Mouse (Mus musculus) gastrocnemius, adult 2 months (tissue): ENCODE results near the gene Dnah7c. TPM values are rescaled to one million over a fixed set of nuclear protein-coding genes. Genes with fewer than 3 reads are reported as not detected.
A peak's percentile ranks its signal among the peaks of the same experiment; 100 is the strongest.
"Not testable (repeated sequence)": the region's sequence is repeated elsewhere in the genome, so short reads cannot be mapped to it uniquely, and the experiment has no call there.

ENCODE experiments used
- DNase-seq: peaks from one replicate; pipeline ENCODE4 v3.0.0; 2022
- H3K27ac ChIP-seq: fragments of 200-600 bp; 2 replicates; pipeline ENCODE4 v1.8.1; 2022; ENCODE audit warnings: mild to moderate bottlenecking
- H3K4me3 ChIP-seq: fragments of 200-600 bp; 2 replicates; pipeline ENCODE4 v1.8.1; 2022; ENCODE audit warnings: mild to moderate bottlenecking, moderate library complexity
- CTCF ChIP-seq: fragments of 200-600 bp; IDR thresholded peaks from 2 replicates; pipeline ENCODE4 v1.8.1; 2022; ENCODE audit warnings: antibody characterized with exemption, mild to moderate bottlenecking, moderate library complexity
- intact Hi-C: fragments of 180-260 bp; cut with DNase I; formaldehyde crosslinking; loops from one replicate; pipeline ENCODE4 v1.15.1; 2025
- total RNA-seq, 2 experiments: library from RNA; stranded (reverse); gene quantifications; 2 replicates each; pipeline ENCODE4 v1.2.3; 2021

The Dnah7c gene
- total RNA-seq, 2 experiments from 2014 or later = 0.22 TPM; not detected in 1

- no peak overlapping the region for H3K27ac ChIP-seq
- intact Hi-C loops = no loop called here
These were observed 155.0 kb downstream of the Dnah7c start for GRCm38 (mm10) chr1:46580385-46580784.

DNA sequence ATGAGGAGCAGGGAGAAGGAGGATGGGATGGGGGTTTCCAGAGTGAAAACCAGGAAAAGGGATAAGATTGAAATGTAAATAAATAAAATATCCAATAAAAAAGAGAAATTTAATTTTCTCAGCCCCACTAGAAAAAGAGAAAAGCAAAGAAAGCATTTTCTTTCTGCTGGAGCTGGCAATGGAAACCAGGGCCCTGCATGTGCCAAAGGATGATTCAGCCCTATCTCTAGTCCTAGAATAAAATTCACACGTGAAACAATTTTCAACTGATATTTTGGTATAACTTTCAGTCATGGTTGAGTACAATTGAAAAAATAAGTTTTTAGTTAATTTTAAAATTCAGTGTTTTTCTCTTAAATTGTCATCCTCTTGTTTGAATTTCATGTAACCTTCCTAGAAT, 168.4 kb downstream of the Dnah7c start:
- DNase-seq, H3K4me3 ChIP-seq, H3K27ac ChIP-seq, intact Hi-C loops: not testable (repeated sequence)

More at GRCm38 (mm10) chr1:46580385-46580784, 155.0 kb downstream of the Dnah7c start:
- TF ChIP-seq CTCF = peak; percentile 39
- no peak for DNase-seq
- H3K4me3 ChIP-seq = no peak overlapping the region

DNA sequence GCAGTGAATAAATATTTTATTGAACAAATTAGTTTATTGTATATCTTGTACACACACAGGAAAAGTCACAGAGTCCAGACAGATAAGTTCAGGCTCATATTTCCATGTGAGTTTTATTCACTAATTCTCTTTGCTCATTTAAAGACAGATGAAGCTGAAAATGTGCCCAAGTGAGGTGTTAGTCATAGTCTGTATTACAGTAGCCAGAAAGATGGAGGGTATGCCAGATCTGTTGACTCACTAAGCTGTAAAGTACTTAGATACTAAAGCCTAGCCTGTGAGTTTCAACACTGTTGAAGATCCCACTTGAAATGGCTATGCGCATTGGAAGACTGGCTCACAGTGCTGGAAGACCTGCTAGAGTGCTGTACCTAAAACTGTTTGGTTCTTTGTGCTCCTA, 171.0 kb downstream of the Dnah7c start:
- intact Hi-C loops, DNase-seq, H3K4me3 ChIP-seq, H3K27ac ChIP-seq: not testable (repeated sequence)

DNA sequence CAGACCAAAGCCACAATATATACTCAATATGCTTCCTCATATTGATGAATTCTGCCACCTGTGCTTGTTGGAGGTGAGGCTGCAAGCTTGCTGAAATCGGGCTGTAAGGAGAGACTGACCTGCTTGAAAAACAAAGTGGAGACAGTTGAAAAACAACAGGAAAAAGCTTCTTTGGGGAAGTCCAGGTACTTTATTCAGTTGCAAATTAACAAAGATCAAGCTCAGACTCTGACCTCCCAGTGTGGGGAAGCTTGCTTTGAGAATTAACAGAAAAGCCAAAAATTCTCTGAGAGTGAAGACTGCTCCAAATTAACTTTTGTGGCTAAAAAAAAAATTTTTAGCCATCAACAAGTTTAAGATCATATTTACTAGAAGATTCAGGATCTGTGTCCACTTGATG, 194.9 kb downstream of the Dnah7c start:
- TF ChIP-seq CTCF = no peak
- Histone ChIP-seq H3K4me3 (no peak overlapping the region), H3K27ac (no peak overlapping the region)
- DNase-seq = no peak
- intact Hi-C loops = no loop called here

- DNase-seq, H3K27ac ChIP-seq, H3K4me3 ChIP-seq, intact Hi-C loops: not testable (repeated sequence)
These were observed 200.5 kb downstream of the Dnah7c start for GRCm38 (mm10) chr1:46625914-46626313.

DNA sequence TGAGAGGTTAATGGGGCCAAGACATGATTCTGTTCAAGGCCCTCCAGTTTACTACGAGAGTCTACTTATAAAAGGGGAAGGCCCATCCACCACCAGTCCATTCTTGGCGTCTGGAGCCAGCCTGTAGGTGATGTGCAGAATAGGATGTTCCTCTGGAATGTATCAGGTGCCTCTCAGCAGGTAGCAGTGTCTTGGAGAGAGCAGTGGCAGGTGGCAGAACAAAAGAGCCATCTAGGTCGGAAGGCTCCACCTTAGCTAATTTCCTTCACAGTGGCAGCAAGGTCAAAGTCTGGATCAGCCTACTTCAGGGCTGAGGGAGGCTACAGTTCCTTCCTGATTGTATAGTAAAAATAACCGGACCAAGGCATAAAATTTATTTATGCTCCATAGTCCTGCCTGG, 224.4 kb downstream of the Dnah7c start:
- H3K4me3 ChIP-seq, DNase-seq, intact Hi-C loops, H3K27ac ChIP-seq: not testable (repeated sequence)

DNA sequence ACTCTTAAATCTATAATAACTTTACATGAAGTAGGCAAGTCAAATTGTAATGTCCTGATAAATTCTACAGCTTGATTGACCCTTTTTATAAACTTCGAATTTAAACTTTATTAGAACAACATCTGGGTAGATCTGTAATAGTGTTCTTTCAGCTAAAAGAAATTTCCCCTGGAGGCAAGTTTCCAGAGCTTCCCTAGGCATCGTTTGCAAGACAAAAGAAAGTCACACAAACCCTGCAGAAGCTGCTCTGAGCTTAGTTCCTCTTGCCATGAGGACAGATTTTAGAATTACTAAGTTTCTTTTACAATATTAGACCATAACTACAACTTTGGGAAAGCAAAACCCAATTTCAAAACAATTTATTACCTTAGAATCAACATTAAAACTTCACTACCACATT, 227.3 kb downstream of the Dnah7c start:
- H3K27ac ChIP-seq, H3K4me3 ChIP-seq, intact Hi-C loops, DNase-seq: not testable (repeated sequence)

- H3K27ac ChIP-seq, H3K4me3 ChIP-seq, intact Hi-C loops, DNase-seq: not testable (repeated sequence)
These were observed 299.4 kb downstream of the Dnah7c start for GRCm38 (mm10) chr1:46724810-46725209.

DNA sequence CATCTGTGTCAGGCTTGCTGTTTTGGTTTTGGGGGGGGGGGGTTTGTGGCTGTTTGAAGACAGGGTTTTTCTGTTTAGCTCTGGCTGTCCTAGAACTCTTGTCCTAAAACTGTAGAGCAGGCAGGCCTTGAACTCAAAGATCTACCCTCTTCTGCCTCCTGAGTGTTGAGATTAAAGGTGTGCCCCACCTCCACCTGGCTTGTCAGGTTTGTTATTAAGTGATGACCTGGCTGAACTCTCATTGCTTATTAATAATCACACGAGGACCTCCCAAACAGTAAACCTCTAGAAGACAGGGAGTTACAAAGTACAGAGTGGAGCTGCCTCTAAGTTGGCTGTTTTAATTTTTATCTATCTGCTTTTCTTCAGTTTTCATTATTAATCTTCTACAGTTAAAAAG, 299.9 kb downstream of the Dnah7c start:
- no peak for DNase-seq
- H3K4me3 ChIP-seq = no peak overlapping the region
- intact Hi-C loops = no loop called here
- TF ChIP-seq CTCF = no peak
- no peak overlapping the region for H3K27ac ChIP-seq

- DNase-seq, H3K4me3 ChIP-seq, H3K27ac ChIP-seq, intact Hi-C loops: not testable (repeated sequence)
These were observed 300.3 kb downstream of the Dnah7c start for GRCm38 (mm10) chr1:46725719-46726118.

GRCm38 (mm10) chr1:46729731-46730130, 304.3 kb downstream of the Dnah7c start:
- H3K4me3 ChIP-seq, DNase-seq, H3K27ac ChIP-seq, intact Hi-C loops: not testable (repeated sequence)

DNA sequence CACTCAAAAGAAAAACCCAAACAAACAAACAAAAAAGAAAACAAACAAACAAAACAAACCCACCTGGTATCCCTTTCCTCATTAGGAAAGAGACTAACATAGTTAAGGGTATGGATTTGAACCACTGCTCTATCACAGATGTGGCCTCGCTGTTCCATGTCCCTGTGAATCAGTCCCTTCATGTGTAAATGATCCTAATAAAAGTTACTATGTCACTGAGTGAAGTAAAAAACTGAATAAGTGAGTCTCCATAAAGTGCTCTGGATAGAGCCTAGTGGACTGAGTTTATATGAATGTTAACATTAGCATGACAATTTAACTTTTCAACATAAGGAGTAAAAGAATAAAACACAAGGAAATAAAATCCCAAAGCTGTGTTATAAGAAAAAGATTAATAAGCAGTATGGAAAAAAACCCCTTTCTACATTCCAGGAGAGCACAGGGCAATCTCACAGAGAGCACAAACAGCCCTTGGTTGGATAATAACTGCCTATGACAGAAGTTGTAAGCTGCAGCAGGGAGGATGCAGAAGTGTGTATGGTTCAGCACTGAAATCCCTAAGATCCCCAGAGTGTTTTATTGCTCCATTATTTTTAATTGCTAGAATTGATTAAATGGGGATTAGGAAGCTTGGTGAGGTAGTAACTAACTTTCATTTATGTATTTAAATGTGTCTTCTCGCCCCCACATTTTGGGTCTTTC, 308.2 kb downstream of the Dnah7c start:
- DNase-seq, intact Hi-C loops, H3K27ac ChIP-seq, H3K4me3 ChIP-seq: not testable (repeated sequence)

DNA sequence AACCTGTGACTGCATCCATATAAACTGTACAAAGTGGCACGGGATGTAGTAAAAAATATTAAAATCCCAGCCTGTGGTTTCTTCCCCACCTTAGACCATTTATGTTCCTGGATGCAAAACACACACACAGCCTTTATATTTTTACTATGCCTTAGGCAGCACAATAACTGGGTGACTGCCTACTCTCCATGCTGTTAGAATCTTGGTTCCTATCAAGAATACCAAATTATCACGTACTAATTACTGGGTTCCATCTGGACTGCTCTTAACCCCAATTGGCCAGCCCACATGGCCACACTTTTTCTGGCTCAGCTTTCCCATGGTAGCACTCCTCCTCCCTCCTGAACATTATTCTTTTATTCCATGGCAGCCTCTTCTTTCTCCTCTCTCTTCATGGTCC, 309.1 kb downstream of the Dnah7c start:
- intact Hi-C loops, H3K4me3 ChIP-seq, DNase-seq, H3K27ac ChIP-seq: not testable (repeated sequence)

DNA sequence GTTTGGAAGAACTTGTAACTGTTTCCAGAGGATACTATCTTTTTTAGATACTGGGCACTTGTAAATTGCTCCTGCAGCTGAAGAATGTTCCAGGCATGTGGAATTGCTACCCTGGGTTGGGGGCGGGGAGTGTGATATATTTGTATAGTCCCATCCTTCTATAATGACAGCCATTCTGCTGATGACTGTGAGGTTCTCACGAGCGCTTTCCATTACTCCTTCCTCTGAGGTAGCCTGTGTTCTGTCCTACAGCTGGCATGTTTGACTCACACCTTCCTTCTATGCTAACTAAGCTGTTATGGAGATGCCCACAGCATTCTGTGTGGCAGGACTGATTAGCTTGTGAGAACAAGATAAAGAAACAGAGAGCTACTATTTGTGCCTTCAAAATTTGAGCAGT, 339.2 kb downstream of the Dnah7c start:
- H3K4me3 ChIP-seq, H3K27ac ChIP-seq, DNase-seq, intact Hi-C loops: not testable (repeated sequence)
